Mouse (Mus musculus) testis, adult 2 months (tissue): ENCODE data around the gene 1810055G02Rik. TPM values are rescaled to one million over a fixed set of nuclear protein-coding genes. Genes with fewer than 3 reads are reported as not detected.

Experiments used
- H3K27ac ChIP-seq: fragments of 200-500 bp; 2 replicates; pipeline ENCODE4 v1.5.1; 2012; ENCODE audit warnings: low read depth, low read length; ENCODE audit not compliant: control insufficient read depth, insufficient read depth
- H3K27me3 ChIP-seq: fragments of 200-500 bp; 2 replicates; pipeline ENCODE4 v1.6.1; 2012; ENCODE audit warnings: mild to moderate bottlenecking, low read length, moderate library complexity; ENCODE audit not compliant: control insufficient read depth, insufficient read depth
- H3K36me3 ChIP-seq: fragments of 200-500 bp; 2 replicates; pipeline ENCODE4 v1.6.1; 2012; ENCODE audit warnings: mild to moderate bottlenecking, low read length; ENCODE audit not compliant: control insufficient read depth, insufficient read depth
- H3K4me1 ChIP-seq: fragments of 200-500 bp; 2 replicates; pipeline ENCODE4 v1.6.1; 2012; ENCODE audit warnings: low read length; ENCODE audit not compliant: control insufficient read depth, insufficient read depth
- H3K4me3 ChIP-seq: fragments of 200-500 bp; 2 replicates; pipeline ENCODE4 v1.5.1; 2012; ENCODE audit warnings: low read depth, mild to moderate bottlenecking, low read length, moderate library complexity, mixed read lengths; ENCODE audit not compliant: control insufficient read depth
- CTCF ChIP-seq: fragments of 200-500 bp; IDR thresholded peaks from 2 replicates; pipeline ENCODE4 v1.5.1; 2012; ENCODE audit warnings: low read depth, mild to moderate bottlenecking, inconsistent platforms, low read length, moderate library complexity; ENCODE audit not compliant: control insufficient read depth, insufficient read depth, insufficient replicate concordance
- POLR2A ChIP-seq: fragments of 200-500 bp; IDR thresholded peaks from 2 replicates; pipeline ENCODE4 v1.6.1; 2012; ENCODE audit warnings: low read depth, mild to moderate bottlenecking, inconsistent platforms, low read length, moderate library complexity; ENCODE audit not compliant: control insufficient read depth
- polyA plus RNA-seq: library from polyadenylated mRNA; depleted of rRNA; stranded (reverse); fragments of >200 nt; gene quantifications from 2 replicates; pipeline ENCODE4 v1.2.3, GENCODE M21; 2012

The 1810055G02Rik gene
- polyA plus RNA-seq, 1 experiment = 328 TPM

GRCm38 (mm10) chr19:3673149-3673548 lies 34.9 kb upstream of the 1810055G02Rik start:
- H3K36me3 ChIP-seq = no peaks in the 10 kb centered on the region
- no peak overlapping the region for H3K27ac ChIP-seq
- no peaks in the 10 kb centered on the region for H3K27me3 ChIP-seq

GRCm38 (mm10) chr19:3674122-3674855 lies 33.8 kb upstream of the 1810055G02Rik start:
- no peak overlapping the region for H3K27ac ChIP-seq
- H3K36me3 ChIP-seq = no peaks in the 10 kb centered on the region
- TF ChIP-seq POLR2A (no peak), CTCF (no peak)
- H3K27me3 ChIP-seq = no peaks in the 10 kb centered on the region
- no peaks in the 10 kb centered on the region for H3K4me1 ChIP-seq
- H3K4me3 ChIP-seq = no peak overlapping the region

More at GRCm38 (mm10) chr19:3673149-3673548, 34.9 kb upstream of the 1810055G02Rik start:
- TF ChIP-seq CTCF (peak; percentile 32; the same call in 1 of the 2 replicates), POLR2A (no peak)
- no peak overlapping the region for H3K4me3 ChIP-seq
- H3K4me1 ChIP-seq = no peaks in the 10 kb centered on the region; the same call in 1 of the 2 replicates

- Histone ChIP-seq H3K27me3 (no peaks in the 10 kb centered on the region), H3K4me1 (peaks cover 6% of the 10 kb centered on the region), H3K4me3 (no peak overlapping the region), H3K27ac (no peak overlapping the region), H3K36me3 (no peaks in the 10 kb centered on the region)
- TF ChIP-seq CTCF = no peak
- TF ChIP-seq POLR2A = no peak
Observed at GRCm38 (mm10) chr19:3680732-3681131, 27.4 kb upstream of the 1810055G02Rik start.

- Histone ChIP-seq H3K27me3 (no peaks in the 10 kb centered on the region), H3K4me1 (peaks cover 12% of the 10 kb centered on the region), H3K27ac (no peak overlapping the region), H3K4me3 (no peak overlapping the region), H3K36me3 (no peaks in the 10 kb centered on the region)
- no peak for TF ChIP-seq CTCF
- no peak for TF ChIP-seq POLR2A
Observed at GRCm38 (mm10) chr19:3681310-3681934, 26.7 kb upstream of the 1810055G02Rik start.

GRCm38 (mm10) chr19:3684414-3684813 lies 23.7 kb upstream of the 1810055G02Rik start:
- Histone ChIP-seq H3K27ac (no peak overlapping the region), H3K4me1 (peaks cover 27% of the 10 kb centered on the region), H3K27me3 (no peaks in the 10 kb centered on the region), H3K4me3 (no peak overlapping the region), H3K36me3 (no peaks in the 10 kb centered on the region)
- TF ChIP-seq CTCF = no peak

- Histone ChIP-seq H3K27me3 (no peaks in the 10 kb centered on the region), H3K36me3 (no peaks in the 10 kb centered on the region), H3K27ac (no peak overlapping the region), H3K4me1 (peaks cover 27% of the 10 kb centered on the region), H3K4me3 (0 out of 2 replicates have a peak overlapping the region, but pooled peaks have one; percentile 89)
- TF ChIP-seq POLR2A (no peak), CTCF (no peak)
Observed at GRCm38 (mm10) chr19:3684957-3685580, 23.0 kb upstream of the 1810055G02Rik start.

- no peaks in the 10 kb centered on the region for H3K36me3 ChIP-seq
- peak overlapping the region; percentile 26; the same call in 1 of the 2 replicates for H3K27ac ChIP-seq
- TF ChIP-seq POLR2A = no peak
- no peak for TF ChIP-seq CTCF
- peak overlapping the region; percentile 89 for H3K4me3 ChIP-seq
- peaks cover 27% of the 10 kb centered on the region for H3K4me1 ChIP-seq
- H3K27me3 ChIP-seq = no peaks in the 10 kb centered on the region
Observed at GRCm38 (mm10) chr19:3685611-3686214, 22.4 kb upstream of the 1810055G02Rik start.
